Mouse (Mus musculus): ENCODE measurements around the gene Majin.

Majin gene

DNA sequence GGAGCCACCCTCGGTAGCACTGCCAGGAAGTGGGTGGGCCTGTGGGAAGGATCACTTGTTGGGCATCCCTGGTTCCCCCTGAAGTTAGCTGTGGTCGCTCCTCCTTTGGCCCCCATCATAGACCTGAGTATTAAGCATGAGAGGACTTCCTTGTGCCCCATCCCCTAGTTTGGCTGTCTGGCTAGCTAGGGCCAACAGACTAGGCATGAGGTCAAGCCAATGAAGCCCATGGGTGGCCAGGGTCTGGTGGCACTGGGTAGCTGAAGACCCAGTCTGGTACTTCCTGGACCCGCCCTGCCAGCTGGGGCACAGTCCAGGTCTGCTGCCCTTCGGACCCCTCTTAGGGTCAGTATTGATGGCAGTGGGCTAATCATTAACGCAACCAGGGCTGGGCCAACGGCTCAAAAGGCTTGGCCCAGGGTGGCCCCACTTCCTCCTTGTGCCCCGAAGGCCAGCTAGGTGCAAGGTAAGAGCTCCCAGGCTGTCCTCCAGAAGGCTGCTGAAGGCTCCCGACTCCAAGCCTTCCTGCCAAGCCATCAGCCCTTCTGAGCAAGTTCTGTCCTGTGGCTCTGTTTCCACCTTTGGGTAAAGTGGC lies 78.7 kb downstream of the Majin start:
- DNase-seq (ENCODE audit: low read depth, low spot score): no peak

DNA sequence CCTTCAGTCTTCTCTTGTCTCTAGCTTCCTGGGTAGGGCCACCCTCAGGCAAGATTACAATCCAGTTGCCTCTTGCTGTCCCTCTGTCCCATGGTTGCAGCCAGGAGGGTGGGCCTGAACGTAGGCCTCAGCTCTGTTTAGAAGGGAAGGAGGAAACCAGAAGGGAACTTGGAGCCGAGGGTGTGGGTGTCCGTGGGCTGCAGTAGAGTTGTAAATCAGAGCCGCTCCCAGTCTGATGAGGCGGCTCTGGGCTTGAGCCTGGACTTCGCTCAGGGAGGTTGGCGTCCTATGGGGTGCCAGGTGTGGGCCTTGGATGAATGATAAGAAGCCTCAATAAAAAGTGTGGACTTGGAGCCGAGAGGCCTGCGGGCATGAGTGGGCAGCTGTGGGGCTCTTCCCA lies 80.0 kb downstream of the Majin start:
- no peak for DNase-seq (ENCODE audit: low read depth, low spot score)

DNA sequence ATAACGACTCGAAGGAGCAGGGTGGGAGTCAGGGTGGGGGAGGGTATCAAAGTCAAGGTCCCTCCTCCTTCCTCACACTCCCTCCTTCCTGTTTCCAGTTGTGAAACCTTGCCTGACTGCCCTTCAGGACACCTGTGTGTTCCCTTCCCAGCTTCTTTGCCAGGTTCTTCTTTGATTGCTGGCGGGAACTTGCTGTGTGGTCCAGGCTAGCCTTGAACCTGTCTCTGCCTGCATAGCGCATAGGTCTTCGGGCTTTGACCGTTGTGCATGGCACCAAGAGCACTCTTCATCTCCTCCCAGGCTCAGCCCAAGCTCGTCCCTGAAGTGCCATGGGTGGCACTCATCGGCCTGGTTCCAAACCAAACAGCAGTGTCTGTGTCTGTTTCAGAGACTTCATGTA lies 80.8 kb downstream of the Majin start:
- DNase-seq (ENCODE audit: low read depth, low spot score): no peak

DNA sequence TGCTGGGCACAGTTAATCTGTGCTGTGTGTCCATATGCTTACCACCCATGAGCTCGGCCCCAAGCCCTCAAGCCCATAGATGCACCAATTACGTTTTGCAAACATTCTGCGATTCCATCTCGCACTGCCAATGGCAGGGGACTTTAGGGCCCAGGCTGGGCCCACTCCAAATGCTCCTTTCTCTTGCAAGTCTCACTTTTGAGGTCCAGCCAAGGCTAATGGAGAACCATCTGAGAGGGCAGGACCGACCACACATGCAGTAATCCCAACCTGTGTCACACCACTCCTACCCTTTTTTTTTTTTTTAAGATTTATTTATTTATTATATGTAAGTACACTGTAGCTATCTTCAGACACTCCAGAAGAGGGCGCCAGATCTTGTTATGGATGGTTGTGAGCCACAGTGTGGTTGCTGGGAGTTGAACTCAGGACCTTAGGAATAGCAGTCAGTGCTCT lies 81.6 kb downstream of the Majin start:
- no peak for DNase-seq (ENCODE audit: low read depth, low spot score)

DNA sequence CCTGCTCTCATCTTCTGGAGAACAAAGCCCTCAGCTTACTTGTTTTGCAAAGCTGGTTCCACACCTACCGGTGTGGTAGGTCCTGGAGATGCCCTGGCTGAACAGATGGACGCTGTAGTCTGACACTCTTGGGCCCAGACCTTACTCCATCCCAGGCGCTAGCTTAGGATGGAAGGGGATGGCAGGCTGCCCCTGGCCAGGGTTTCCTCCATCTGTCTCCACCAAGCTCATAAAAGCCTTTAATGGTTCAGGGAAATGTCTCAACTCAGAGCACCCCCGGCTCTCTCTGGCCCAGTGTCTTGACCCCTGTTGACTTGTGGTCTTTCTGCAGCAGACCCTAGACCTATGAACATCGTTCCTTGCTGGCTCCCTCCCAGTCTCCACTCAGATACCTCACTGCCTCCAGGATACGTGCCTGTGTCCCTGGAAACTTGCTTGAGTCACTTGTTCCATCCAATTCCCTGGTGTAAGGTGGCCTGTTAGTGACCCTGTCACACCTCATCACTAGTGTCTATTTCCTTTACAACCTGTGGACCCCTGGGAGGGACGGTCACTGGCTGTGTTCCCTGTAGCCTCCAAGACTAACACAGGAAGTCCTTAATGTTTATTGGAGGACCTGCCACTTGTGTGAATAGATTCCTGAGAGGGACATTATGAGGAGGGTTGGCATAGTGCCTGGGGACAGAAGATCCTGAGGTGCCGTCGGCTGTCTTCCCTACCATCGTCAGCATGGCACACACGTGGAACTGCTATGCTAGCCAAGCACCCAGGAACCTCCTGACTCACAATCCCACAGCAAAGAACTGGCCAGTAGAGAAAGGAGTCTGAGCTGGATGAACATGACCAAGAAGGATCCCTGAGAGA lies 83.3 kb downstream of the Majin start:
- DNase-seq (ENCODE audit: low read depth, low spot score): no peak

DNA sequence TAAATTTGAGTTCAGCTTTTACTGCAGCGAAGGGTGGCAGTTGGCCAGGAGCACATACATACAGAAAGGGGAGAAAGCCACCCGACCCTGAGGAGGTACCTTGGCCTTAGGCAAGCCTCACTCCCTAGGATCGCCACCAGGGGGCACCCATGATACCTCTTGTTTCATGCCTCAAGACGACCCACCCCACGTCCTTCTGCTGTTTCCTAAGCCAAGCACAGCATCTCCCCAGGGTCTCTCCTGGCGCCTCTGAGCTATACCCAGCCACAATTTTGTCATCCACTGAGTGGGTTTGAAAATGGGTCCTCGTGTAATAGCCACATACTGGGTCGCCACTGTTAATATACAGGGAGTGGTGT lies 84.0 kb downstream of the Majin start:
- DNase-seq (ENCODE audit: low read depth, low spot score): peak; percentile 94

DNA sequence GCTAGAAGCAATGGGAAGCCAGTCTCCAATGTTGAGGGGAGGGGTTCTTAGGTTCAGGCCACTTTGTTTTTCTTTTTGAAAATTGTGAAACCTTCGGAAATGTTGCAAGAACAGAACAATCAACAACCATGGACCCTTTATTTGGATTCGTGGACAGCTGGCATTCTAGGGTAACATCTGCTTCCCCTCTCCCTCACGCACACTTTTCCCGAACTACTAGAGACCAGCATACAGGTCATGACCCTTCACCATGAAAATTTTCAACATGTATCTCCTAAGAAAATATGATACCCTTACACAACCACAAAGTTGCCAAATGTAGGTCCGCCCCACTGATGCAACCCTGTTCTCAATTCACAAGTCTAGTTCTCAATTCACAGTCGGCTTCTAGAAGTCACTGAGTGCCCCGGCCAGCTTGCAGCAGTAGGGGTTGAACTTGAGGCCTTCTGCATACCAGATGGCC lies 84.5 kb downstream of the Majin start:
- no peak for DNase-seq (ENCODE audit: low read depth, low spot score)

DNA sequence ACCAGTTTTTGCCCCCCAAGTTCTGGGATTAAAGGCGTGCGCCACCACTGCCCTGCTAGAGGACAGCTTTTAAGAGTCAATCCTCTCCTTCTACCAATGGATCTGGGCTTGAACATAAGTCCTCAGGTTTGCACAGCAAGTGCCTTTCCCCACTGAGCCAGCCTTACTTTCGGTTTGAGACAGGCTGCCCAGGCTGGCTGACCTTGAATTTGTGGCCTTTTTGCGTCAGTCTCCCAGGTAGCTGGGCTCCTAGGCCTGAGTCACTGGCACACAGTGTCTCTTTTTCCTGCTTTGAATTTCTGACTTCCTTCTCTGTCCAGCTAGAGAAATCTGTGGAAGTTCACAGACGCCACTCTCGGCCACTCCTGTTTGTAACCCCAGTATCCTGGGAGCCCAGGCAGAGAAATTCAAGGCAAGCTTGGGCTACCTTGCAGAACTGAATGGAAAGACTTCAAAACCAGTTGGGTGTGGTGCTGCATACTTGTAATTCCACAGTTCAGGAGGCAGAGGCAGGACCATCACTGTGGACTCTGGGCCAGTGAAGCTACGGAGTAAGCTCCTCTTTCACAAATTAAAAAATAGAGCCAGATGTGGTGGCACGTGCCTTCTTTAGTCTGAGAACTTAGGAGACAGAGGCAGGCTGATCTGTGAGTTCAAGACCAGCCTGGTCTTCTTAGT lies 85.7 kb downstream of the Majin start:
- no peak for DNase-seq (ENCODE audit: low read depth, low spot score)

DNA sequence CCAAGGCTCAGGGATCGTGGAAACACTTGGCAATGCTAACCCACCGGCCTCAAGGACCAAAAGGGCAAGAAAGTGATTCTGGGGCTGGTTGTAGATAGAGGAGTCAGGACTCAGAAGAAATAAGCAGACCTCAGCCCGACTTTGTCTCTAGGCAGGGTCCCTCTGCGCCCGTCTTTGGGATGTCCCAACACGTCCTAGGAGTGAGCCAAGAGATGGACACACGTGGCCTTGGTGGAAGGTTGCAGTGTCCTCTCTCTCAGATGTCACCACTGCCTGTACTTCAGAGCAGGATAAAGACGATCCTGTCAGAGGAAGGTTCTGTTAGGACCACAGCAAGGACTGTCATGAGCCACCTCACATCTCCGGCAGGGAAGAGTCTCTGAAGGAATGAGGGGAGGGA lies 86.5 kb downstream of the Majin start:
- DNase-seq (ENCODE audit: low read depth, low spot score): no peak

DNA sequence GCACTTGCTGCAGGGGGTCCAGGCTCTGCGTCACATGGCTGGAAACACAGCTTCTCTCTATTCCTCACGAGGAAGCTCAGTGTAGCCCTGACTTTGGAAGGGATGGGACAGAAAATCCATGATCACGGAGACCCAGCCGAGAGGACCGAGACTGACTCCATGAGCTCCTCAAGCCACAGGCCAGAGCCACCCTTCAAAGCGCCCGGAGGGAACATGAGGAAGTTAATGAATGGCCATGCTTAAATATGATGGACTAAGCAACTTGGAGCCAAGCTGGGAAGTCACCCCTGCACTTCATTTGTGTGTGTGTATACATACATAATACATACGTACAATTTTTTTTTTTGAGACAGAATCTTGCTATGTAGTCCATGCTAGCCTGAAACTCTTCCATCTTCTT lies 87.0 kb downstream of the Majin start:
- DNase-seq (ENCODE audit: low read depth, low spot score): no peak

DNA sequence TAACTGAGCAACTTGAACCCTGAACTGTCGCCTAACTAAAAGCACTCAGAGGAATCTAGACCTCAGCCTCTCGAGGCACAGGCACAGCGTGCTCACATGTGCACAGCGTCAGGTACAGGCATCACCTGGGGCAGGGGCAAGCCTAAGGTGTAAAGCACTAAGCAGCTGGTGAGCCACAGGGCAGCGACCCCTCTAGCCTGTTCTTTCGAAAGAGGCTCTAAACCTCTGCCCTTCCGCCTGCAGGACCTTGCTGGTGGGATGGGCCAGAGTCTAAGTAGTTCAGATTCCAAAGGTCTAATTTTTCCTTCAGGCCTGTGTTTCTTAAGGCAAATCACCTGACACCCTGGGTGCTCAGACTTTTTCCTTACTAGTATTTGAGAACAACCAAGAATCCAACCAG lies 87.9 kb downstream of the Majin start:
- no peak for DNase-seq (ENCODE audit: low read depth, low spot score)

DNA sequence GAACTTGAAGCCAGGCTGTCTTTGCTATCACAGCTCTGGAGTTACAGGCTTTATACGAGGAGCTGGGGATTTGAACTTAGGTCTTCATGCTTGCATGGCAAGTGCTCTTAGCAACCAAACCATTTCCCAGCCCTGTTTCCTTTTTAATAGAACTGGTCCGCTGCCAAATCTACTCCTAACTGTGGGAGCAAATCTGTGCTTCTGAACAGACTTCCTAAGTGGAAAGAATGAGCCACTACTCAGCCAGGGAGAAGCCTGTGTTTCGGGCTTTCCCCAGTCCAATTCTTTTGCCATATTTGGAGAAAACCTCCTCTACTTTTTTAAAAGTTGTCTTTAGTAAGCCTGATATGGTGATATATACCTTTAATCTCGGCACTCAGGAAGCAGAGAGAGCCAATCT lies 88.5 kb downstream of the Majin start:
- no peak for DNase-seq (ENCODE audit: low read depth, low spot score)

DNA sequence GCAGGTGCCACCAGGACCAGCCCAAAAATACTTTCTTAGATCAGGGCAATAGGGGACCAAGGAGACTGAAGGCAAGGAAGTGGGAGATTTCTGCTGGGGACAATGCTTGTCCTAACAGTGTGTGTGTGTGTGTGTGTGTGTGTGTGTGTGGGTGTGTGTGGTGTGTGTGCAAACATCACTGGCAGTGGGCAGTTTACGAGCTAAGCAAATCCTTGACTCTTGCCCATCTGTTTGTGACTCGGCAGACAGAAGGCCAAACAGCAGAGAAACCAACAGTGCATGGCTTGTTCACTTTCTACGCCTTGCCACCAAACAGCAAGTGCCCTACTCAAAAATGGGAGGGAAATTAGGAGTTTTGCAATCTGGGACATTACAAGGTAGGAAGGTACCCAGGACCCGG lies 89.4 kb downstream of the Majin start:
- DNase-seq (ENCODE audit: low read depth, low spot score): no peak

Data from CD4-positive, CD25-positive, alpha-beta regulatory T cell, adult 2 months (primary cell).